Mouse (Mus musculus) right cerebral cortex, adult 18-20 months (tissue): ENCODE measurements at regions not wholly inside any gene's neighbourhood (a gene's known extent, or its start where the extent isn't known, plus 50 kb on each side); places are given as distances from the start of the nearest gene placed in this dataset.

Experiments used
- DNase-seq: peaks from one replicate; pipeline ENCODE4 v3.0.0; 2022; ENCODE audit warnings: mixed read lengths

DNA sequence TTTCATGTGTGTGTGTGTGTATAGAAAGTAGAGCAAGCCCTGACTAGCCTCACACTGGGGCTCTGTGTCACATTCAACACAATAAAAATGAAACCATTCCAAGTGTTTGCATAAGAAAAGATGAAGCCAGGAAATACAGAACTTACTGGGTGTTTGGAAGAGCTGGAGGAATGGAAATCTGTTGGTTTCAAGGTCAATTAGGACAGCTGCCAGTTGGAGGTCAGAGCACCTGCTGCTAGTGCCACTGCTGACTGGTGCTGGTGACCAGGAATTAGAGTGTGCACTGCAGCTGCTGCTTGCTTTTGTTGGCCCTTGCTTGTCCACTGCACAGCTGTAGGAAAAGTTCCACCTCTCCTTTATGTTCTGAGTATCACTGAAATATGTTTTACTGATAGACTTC lies 261.4 kb upstream of the Klf3 start:
- no peak for DNase-seq

DNA sequence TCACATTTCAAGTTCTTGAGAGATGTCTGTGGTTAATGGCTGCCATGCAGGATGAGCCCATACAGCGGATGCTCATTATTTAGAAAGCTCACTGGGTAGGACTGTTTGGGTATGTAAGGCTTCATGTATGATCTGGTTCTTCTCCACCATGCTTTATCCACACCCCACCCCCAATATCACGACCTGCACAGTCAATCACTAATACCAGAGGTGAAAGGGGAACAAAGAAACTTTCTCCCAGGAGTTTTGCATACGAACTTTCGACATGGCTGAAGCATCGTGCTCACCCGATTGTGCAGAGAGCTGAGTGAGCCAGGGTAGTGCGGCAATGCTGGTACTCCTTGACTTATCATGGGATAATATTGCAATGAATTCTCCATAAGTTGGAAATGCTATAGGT lies 247.3 kb upstream of the Klf3 start:
- DNase-seq, result no peak

DNA sequence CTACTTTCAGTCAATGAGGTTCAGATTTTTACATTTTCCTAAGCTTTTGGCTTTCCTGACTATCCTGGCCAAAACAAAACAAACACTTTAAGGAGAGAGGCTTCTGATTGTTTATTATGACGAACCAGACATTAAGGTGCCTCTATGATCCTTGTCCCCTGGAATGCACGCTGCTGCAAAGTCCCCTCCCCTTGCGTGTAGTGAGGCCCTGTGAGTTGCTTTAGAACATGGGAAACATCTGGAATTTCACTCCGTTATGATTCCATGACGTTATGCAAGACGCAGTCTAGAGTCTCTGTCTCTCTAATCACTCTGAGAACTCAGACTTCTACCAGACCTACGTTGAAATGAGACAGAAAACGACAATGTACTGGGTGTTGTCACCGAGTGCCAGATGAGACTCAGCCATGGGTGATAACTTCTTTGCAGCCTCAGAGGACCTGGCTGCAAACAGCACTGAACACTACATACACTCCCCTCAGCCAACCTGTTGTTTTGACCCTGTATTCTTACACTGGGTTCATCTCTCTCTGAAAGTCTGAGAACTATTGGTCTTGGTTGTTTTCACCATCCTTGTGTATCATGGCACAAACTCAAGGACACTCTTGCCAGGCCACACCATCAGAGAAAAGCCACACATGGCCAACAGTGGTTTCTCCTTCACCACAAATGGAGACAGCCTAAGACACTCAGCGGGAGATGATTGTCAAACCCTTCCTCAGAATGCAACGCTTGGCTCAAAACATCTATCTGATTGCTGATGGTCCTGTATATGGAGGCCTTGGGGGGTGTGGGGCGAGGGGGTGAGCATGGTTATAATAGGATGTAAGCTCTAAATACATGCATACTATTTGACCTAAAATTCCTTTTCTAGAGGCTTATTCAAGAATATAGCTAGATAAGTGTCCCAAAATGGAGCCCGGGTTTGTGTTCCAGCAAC lies 236.5 kb upstream of the Klf3 start:
- DNase-seq, result no peak

DNA sequence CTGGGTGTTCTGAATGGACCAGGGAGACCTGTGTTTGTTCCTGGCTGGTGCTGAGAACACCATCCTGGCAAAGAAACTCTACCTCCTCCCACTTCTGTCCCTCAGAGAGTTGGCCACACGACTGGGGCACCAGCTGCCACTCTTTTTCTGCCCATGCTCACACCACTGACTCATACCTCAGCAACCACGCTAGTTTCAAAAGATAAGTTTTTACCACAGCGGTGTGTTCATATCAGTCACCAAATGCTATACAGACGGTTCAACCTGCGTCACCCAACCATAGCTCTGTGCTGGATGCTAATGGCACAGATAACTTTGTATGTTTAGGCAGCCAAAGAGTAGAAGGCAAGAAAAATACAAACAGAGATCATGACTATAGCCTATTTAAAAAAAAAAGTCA lies 235.4 kb upstream of the Klf3 start:
- DNase-seq, result peak; percentile 52

DNA sequence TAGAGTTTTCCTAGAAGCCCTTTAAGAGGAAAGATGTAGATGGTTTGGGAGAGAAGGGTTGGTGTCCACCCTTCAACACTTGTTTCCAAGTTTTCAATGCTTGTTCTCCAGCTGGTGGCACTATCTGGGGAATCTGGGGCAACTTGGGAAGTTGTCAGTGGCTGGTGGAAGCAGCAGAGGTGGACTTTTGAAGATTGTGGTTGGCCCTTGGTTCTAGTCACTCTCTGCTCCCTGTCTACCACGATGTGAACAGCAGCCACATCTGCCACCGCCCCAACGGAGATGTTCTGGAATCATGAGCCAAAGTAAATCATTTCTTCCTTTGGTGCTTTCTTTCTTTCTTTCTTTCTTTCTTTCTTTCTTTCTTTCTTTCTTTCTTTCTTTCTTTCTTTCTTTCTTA lies 234.9 kb upstream of the Klf3 start:
- no peak for DNase-seq

DNA sequence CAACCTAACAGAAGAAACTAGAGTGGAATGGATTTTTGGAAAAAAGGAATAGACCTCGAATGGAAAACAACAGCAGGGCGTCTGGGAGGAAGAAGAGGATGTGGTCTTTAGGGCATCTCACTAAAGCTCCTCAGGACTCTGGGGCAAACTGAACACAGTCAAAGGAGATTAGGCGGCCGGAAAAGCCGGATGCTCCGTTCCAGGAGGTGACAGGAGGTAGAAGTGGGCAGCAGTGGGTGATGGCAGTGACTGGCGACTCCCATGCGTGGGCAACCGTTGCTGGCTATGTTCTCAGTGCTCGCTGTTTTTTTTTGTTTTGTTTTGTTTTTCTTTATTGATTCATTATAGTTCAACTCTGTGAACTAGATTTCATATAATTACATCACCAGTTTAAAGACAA lies 228.8 kb upstream of the Klf3 start:
- DNase-seq, result no peak

DNA sequence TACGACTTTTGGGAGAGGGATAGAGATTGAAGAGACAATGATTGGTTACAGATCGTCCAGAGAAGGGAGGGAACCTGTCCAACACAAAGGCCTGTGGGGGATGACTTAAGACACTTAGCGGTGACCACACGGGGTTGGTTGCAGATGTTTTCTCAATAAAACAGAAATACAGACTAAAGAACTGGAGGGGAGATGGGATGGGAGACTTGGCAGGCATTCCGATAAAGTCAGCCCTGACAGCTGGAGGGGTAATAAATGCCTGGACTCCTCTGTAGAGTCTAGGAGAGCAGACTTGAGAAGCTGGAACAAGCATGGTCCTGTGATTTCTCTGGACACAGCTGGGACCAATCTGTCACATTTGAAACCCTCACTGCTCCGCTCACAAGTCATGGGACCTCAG lies 227.3 kb upstream of the Klf3 start:
- DNase-seq, result no peak

DNA sequence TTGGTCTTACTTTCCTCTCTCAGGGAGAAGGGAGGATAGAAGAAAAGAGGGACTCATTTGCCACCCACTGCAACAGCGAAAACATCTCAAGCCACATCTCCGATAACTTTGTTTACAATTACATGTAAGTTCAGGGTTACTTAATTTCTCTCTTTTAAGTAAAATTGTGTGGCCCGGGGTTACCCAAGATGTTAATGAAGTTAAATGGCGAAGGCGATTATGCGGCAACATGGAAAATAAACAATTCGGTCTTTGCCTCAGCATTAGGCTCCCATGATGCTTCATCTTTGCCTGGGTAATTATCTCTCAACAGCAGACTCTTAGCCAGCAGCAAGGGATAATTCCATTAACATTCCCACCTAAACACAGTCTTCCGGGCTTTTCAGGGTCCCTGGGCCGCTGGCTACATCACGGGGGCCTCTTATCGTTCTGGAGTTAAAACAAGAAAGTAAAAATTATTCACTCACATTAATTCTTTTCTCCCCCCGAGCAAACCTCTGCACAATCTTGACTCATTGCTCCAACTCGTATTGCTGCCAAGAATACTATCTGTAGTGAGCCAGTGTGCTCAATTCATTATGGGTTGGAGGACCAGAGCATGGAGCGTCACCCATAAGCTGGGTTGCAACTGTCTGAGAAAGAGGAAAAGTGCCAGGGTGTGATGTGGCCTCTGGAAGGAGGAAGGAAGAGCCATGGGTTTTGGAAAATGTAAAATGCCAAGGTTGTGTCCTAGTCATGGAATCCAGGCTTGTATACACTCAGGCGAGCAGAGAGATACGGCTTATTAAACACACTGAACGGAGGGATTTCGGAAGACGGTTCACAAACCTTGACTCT lies 226.5 kb upstream of the Klf3 start:
- DNase-seq, result no peak

DNA sequence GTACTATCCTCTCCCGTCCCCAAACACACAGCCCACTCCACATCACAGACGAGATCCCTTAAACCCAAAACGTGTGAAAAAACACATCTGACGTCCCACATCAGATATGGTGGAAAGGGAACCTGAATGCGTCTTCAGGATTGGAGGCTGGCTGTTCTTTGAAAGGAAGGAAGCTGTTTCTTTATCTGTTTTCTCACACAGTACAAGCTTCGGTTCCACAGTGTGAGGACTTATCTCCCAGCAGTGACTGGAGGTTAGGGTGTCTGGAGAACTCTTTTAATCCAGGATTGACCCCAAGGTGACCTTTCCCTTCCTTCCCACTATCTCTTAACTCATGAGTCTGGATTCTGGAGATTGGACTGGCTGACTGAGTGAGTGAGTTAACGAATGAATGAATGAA lies 225.8 kb upstream of the Klf3 start:
- no peak for DNase-seq

DNA sequence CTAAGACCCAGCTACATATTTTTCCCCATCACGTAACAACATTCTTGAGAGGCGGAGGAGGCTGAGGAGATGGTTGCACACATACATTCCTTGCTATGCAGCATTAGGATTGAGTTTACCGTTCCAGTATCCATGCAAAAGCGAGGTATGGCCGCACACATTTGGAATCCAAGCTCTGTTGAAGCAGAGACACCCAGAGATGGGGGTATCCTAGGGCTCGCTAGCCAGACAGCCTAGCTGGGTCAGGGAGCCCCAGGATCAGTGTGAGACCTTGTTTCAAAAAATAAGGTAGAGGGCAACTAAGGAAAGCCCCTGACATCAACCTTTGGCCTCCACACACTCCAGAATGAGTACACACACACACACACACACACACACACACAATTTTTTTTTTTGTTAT lies 224.7 kb upstream of the Klf3 start:
- DNase-seq, result no peak

DNA sequence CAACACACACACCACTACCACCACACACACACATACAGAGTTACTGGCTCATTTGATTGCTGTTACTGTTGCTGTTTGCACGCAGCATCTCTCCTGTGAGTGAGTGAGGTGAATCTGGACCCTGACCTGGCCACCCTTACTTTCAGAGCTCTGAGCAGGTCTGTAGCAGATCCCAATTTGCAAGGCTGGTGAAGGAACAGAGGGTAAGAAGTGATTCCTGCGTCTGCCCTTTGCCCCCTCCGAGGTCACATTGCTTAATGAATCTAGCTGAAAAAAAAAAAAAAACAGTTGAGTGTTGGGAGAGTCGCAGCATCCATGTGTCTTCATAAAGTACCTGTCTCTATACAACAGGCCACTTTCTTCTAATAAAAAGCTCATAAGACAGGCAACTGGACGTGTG lies 224.1 kb upstream of the Klf3 start:
- no peak for DNase-seq

DNA sequence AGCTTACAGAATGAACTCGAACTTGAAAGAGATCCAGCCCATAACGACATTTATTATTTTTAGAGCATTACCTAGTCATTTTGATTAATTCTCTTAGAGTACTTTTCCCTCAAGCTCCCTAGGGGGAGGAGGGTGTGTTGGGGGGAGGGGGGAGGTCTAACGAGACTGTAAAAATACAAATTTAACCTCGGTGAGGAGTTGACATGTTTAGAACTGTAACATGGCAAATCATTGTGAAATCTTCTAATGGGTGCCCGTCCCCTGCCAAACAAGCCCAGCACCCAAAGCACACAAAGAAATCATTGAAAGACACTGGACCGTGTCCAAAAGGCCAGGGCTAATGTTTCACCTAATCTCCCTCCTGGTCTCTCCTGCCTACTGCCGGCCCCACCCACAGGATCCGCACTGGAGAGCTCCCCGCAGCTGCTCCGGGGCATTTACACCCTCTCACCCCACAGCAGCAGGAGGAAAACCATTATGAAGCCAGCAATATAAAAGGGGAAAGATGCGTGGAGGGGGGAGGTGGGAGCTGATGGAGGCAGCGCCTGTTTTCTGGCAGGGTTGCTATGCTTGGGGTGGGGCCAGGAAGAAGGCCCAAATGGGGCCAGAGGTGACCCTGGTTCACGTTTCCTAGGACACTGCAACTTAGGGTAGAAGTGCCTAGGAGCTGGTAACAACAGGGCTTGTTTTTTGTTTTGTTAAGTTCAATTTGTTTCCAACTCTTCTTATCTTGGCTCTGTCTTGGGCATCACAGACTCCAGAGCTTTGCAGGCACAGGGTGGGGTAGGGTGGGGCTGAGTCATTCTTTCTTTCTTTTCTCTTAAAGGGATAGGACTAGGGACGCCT lies 223.5 kb upstream of the Klf3 start:
- no peak for DNase-seq

DNA sequence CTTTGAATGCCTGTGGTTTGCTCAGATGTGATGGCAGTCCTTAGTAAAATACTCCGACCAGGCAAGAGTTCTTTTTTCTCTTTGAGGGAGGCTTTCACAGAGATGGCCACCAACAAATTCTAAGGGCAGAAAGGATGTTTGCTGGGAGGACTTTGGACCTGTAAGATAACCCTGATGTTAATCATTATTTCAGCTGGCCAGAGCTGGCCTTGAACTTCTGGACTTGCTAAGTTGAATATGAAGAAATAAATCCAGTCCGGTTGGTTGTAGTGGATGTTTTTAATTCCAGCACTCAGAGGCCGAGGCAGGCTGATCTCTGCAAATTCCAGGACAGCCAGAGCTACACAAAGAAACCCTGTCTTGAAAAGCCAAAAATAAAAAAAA lies 222.9 kb upstream of the Klf3 start:
- DNase-seq, result no peak

DNA sequence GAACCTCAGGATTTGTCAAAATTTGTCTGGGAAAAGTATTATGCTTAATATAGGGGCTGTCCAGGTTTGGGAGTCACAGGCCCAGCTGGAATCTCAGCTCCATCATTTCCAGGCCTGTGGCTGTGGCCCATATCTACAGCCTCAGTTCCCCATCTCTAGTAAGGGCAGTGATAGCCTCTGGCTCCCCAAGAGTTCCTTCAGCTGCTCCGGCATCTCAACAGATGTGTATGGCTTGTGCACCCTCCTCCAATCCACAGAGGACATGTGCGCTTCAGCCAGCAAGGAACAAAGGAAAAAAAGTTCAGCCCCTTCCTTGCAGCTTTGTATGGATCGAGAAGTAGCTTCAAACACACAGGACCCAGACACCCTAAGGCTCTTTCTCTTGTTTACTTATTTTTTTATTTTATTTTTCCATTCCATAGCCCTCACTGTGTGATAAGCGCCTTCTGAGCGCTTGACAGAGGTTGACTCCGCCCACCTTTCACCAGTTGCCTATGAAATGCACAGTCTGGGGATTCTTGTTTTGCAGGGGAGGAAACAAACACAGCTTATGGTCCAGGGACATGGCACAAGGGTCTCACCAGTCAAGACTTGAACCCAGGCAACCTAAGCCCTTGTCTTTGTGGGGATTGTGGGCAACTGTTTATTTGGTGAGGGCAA lies 222.3 kb upstream of the Klf3 start:
- DNase-seq, result no peak

DNA sequence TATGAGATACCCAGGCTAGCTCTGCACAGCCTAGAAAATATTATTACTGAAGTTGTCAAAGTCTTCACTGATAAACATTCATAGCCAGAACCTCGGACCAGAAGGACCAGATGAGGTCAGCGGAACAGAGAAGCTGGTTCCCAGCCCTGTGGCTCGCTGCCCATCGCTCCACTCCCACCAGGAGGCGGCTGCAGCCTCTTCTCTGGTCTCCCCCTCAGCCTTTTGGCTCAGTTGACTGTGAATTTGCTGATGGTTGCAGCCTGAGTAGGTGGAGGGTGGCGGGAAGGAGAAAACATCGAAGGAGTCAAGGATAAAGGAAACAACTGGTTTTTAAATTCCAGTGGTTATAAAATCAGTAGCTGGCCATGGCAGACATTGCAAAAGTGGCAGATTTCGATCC lies 221.7 kb upstream of the Klf3 start:
- no peak for DNase-seq

DNA sequence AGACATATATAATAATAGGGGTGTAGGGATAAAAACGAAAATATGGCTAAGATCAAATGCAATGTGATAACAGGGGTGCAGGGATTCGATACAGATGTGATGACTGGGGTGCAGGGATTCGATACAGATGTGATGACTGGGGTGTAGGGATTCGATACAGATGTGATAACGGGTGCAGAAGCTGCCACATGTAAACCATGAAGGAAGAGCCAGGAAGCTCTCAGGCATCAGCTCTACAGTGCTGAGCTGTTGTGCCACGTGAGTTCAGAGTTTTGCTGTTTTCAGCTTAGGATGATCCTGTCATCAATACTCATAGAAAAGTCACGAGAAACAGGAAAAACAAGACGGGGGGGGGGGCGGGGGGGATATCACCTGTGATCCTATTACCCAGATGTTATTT lies 221.2 kb upstream of the Klf3 start:
- no peak for DNase-seq

DNA sequence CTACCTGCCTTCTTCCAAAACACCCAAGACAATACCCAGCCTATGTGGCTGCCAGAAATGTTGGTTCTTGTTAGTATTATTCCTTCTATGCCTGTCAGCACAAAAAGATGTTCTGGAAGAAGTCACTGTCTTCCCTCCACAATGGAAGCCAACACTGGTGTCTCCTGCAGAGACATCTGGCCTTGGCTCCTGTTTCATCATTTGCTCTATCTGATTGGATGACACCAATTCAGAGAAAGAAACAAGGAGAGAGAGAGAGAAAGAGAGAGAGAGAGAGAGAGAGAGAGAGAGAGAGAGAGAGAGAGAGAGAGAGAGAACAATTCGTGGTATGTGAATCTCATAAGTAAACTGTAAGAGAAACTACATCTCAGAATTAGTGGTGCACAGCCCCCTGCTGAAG lies 218.9 kb upstream of the Klf3 start:
- DNase-seq, result no peak

DNA sequence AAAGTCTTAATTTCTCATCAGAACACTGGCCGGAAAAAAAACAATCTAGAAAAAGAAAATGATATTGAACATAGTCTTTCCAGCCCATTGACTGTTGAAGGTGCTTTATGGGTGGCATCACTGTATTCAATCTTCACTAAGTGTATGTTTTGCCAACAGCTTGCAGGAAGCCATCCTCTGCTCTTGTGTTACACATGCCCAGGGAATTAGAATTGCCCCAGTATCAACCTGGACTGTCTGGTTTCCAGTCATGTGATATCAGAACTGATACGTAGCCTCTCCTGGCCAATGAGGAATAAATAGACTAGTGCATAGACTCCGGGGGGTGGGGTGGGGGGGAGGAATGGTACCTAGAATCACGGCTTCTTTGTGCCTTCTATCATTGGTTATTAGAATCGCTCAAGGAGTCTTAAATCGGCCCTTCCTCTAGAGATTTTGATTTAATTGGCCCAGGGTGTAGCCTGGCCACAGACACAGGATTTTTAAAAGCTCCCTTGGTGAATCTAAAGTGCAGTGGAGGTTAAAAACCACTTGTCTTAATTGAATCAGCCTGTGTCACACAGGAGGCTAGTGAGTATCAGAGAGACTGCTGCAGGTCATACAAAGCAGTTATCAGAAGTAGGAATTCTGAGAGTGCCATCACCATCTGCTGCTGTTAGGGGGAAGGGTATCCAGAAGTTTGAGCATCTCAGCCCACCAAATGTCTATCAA lies 218.0 kb upstream of the Klf3 start:
- no peak for DNase-seq

DNA sequence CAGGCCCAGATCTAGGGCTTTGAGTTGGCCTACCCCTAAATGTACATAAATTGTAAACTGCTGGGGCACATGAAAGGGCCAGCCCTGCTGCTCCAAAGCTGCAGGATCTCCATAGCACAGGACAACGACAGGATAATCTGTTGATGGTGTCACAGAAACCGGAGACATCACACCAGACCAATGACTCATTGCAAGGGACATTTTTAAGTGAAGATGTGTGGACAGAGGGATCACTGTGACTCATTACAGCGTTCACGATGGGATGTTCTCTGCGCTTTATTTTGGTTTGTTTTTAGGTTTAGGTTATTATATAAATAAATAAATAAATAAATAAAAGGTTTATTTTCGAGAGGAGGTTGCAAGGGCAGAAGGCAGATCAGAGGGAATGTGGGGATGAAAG lies 216.9 kb upstream of the Klf3 start:
- no peak for DNase-seq

DNA sequence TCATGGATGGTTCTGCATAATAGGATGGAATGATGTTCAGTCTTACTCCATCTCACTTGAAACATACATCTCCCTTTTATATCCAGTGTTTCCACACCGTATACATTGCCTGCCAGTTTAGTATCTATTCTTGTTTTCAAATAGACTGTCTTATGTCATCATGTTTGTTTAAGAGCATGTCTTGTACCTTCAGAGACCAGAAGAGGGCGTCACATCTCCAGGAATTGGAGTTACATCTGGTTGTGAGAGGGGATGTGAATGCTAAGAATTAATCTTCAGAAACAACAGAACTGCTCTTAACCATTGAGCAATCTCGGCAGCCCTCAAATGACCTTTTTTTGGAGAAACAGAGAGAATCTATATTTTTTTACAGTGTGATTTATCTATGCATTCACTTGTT lies 216.3 kb upstream of the Klf3 start:
- no peak for DNase-seq

DNA sequence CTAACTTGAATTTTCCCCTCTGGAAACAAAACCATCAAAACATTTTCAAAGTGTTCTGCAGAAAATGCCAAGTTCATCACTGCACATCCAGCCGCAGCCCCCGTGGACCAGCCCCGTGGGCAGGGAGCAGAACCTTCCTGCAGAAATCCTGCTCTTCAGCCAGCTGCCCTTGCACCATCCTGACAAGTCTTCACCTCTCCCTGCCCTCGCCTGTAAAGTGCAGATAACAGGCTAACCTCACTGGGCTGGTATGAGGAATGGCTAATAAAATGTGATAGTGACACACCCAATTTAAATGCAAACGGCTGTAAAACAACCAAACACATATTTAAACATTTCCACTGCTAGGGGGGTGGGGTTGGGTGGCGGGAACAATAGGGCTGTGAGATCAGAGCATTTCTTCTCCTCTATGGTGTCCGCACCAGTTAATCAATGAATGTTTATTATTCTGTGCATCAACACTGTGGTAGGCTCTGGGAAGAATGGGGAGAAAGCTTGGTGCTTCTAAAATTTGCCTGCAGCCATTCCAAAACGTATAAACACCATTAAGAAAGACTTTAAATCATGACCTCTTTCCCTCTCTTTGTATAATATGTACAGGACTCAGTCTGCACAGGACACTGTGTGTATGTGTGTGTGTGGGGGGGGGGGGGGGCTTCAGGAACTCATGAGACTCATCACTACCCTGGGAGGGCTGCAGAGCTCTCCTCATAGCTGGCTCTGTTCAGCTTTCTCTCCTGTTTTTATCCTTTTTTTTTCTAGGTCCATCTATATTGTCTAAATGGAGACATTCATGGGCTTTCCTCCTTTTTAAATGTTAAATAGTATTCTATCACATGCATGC lies 215.1 kb upstream of the Klf3 start:
- no peak for DNase-seq
